Mouse (Mus musculus) ES-E14 (cell line): ENCODE measurements around the gene Mrpl20. TPM values are rescaled to one million over a fixed set of nuclear protein-coding genes. Genes with fewer than 3 reads are reported as not detected.

Source experiments
- DNase-seq: peaks from one replicate; pipeline ENCODE4 v3.0.0-alpha.2; 2013; ENCODE audit warnings: low read depth, low spot score
- H3K27ac ChIP-seq: 2 replicates; pipeline ENCODE4 v1.5.1; 2012; ENCODE audit warnings: low read depth, mild to moderate bottlenecking, low read length, moderate library complexity, mixed read lengths; ENCODE audit not compliant: poor library complexity, insufficient read depth, severe bottlenecking
- H3K36me3 ChIP-seq: 2 replicates; pipeline ENCODE4 v1.6.1; 2012; ENCODE audit warnings: mild to moderate bottlenecking, low read length, moderate library complexity, mixed read lengths; ENCODE audit not compliant: control insufficient read depth, poor library complexity, insufficient read depth, severe bottlenecking
- H3K4me1 ChIP-seq, 2 experiments: fragments of 150-350 bp in 1 of 2; sonication (generic) in 1 of 2; 2 replicates each; pipeline ENCODE4 v1.6.1; 2012; ENCODE audit warnings: low read length in 2 of 2, mild to moderate bottlenecking in 1 of 2, mixed read lengths in 1 of 2; ENCODE audit not compliant: control insufficient read depth in 2 of 2, insufficient read depth in 2 of 2, poor library complexity in 1 of 2
- H3K4me3 ChIP-seq, 2 experiments: fragments of 150-350 bp in 1 of 2; sonication (generic) in 1 of 2; 2 replicates each; pipeline ENCODE4 v1.5.1; 2012; ENCODE audit warnings: low read length in 2 of 2, low read depth in 1 of 2, mild to moderate bottlenecking in 1 of 2, mixed read lengths in 1 of 2; ENCODE audit not compliant: insufficient read depth in 1 of 2, poor library complexity in 1 of 2, severe bottlenecking in 1 of 2
- H3K9ac ChIP-seq: 2 replicates; pipeline ENCODE4 v1.6.1; 2012; ENCODE audit warnings: low read depth, mild to moderate bottlenecking, low read length, mixed read lengths; ENCODE audit not compliant: poor library complexity, insufficient read depth, severe bottlenecking
- H3K9me3 ChIP-seq: fragments of 150-350 bp; sonication (generic); 2 replicates; pipeline ENCODE4 v1.6.1; 2012; ENCODE audit warnings: low read depth, mild to moderate bottlenecking, low read length; ENCODE audit not compliant: control insufficient read depth, insufficient read depth
- CHD2 ChIP-seq: IDR thresholded peaks from 2 replicates; pipeline ENCODE4 v1.6.1; 2014; ENCODE audit warnings: mild to moderate bottlenecking, low read depth, low read length, inconsistent platforms
- HCFC1 ChIP-seq: IDR thresholded peaks from 2 replicates; pipeline ENCODE4 v1.6.1; 2012; ENCODE audit warnings: low read length, inconsistent platforms, borderline replicate concordance; ENCODE audit not compliant: insufficient read depth
- MAFK ChIP-seq: IDR thresholded peaks from 2 replicates; pipeline ENCODE4 v1.6.1; 2014; ENCODE audit warnings: mild to moderate bottlenecking, low read depth, low read length, inconsistent platforms; ENCODE audit not compliant: insufficient read depth
- ZC3H11A ChIP-seq: IDR thresholded peaks from 2 replicates; pipeline ENCODE4 v1.6.1; 2012; ENCODE audit warnings: low read depth, mild to moderate bottlenecking, inconsistent platforms, low read length, borderline replicate concordance
- ZNF384 ChIP-seq: IDR thresholded peaks from 2 replicates; pipeline ENCODE4 v1.6.1; 2012; ENCODE audit warnings: low read depth, low read length, inconsistent platforms
- in situ Hi-C, 2 experiments: fragments of 600-800 bp; cut with MboI; formaldehyde crosslinking; loops; one replicate each; pipeline ENCODE4 v1.15.1; 2025; ENCODE audit warnings: low sequenced_read_pairs in 2 of 2, inconsistent platforms in 1 of 2; ENCODE audit not compliant: unreplicated experiment in 2 of 2
- total RNA-seq: library from RNA; depleted of rRNA; stranded (reverse); fragments of 300-350 nt; gene quantifications from 2 replicates; pipeline ENCODE4 v1.2.3, GENCODE M21; 2012

Gene Mrpl20
- total RNA-seq, 1 experiment: 157 TPM

- H3K9me3 ChIP-seq: no peaks in the 10 kb centered on the region
- no peak for DNase-seq
- no peak for TF ChIP-seq CHD2
- no peak for TF ChIP-seq ZC3H11A
- no peak for TF ChIP-seq MAFK
- no peak for TF ChIP-seq HCFC1
- TF ChIP-seq ZNF384: no peak
- no peak overlapping the region for H3K4me3 ChIP-seq
- H3K36me3 ChIP-seq: peaks cover 50% of the 10 kb centered on the region
- in situ Hi-C loops: no loop called here
- peaks cover 0 to 2% of the 10 kb centered on the region in 2 experiments; a peak in 1 of 4 replicates for H3K4me1 ChIP-seq
- no peak overlapping the region for H3K27ac ChIP-seq
- H3K9ac ChIP-seq: no peak overlapping the region
These were observed 14.9 kb downstream of the Mrpl20 start for GRCm38 (mm10) chr4:155817533-155817932.

GRCm38 (mm10) chr4:155821025-155821424 lies 18.3 kb downstream of the Mrpl20 start:
- TF ChIP-seq CHD2: no peak
- peak; percentile 45 for TF ChIP-seq ZNF384
- DNase-seq: no peak
- H3K4me1 ChIP-seq: peaks cover 0 to 2% of the 10 kb centered on the region in 2 experiments; a peak in 1 of 4 replicates
- no peak overlapping the region for H3K4me3 ChIP-seq
- in situ Hi-C loops: no loop called here
- peaks cover 55% of the 10 kb centered on the region for H3K36me3 ChIP-seq
- H3K27ac ChIP-seq: no peak overlapping the region; the same call in 1 of the 2 replicates
- no peak overlapping the region for H3K9ac ChIP-seq
- H3K9me3 ChIP-seq: no peaks in the 10 kb centered on the region

- H3K4me3 ChIP-seq: no peak overlapping the region
- peaks cover 42% of the 10 kb centered on the region for H3K36me3 ChIP-seq
- H3K9me3 ChIP-seq: no peaks in the 10 kb centered on the region
- no peak for TF ChIP-seq CHD2
- TF ChIP-seq HCFC1: no peak
- no peak for TF ChIP-seq ZC3H11A
- no peak for TF ChIP-seq ZNF384
- TF ChIP-seq MAFK: no peak
- no peaks in the 10 kb centered on the region for H3K4me1 ChIP-seq
- in situ Hi-C loops: no loop called here
- no peak overlapping the region for H3K27ac ChIP-seq
- H3K9ac ChIP-seq: no peak overlapping the region
- DNase-seq: no peak
These were observed 20.8 kb downstream of the Mrpl20 start for GRCm38 (mm10) chr4:155823443-155823842.

- Histone ChIP-seq H3K4me3 (no peak overlapping the region), H3K27ac (no peak overlapping the region; the same call in 1 of the 2 replicates), H3K36me3 (peaks cover 3% of the 10 kb centered on the region), H3K9ac (no peak overlapping the region), H3K4me1 (peaks cover 0 to 6% of the 10 kb centered on the region in 2 experiments; a peak in 1 of 4 replicates), H3K9me3 (no peaks in the 10 kb centered on the region)
- TF ChIP-seq ZNF384 (no peak), CHD2 (no peak), HCFC1 (no peak), ZC3H11A (no peak), MAFK (no peak)
- in situ Hi-C loops: no loop called here
- no peak for DNase-seq
These were observed 27.2 kb downstream of the Mrpl20 start for GRCm38 (mm10) chr4:155829866-155830265.

GRCm38 (mm10) chr4:155830596-155830995 lies 27.9 kb downstream of the Mrpl20 start:
- in situ Hi-C loops: no loop called here

More at GRCm38 (mm10) chr4:155830596-155830995, 27.9 kb downstream of the Mrpl20 start:
- peak overlapping the region; percentile 47; the same call in 1 of the 2 replicates for H3K9ac ChIP-seq
- no peak for TF ChIP-seq HCFC1
- no peak for TF ChIP-seq ZC3H11A
- TF ChIP-seq CHD2: no peak
- no peak for TF ChIP-seq MAFK
- no peak for TF ChIP-seq ZNF384
- peaks cover 0 to 6% of the 10 kb centered on the region in 2 experiments; a peak in 1 of 4 replicates for H3K4me1 ChIP-seq
- H3K36me3 ChIP-seq: peaks cover 2% of the 10 kb centered on the region; the same call in 1 of the 2 replicates
- H3K9me3 ChIP-seq: no peaks in the 10 kb centered on the region
- no peak for DNase-seq
- H3K27ac ChIP-seq: 0 out of 2 replicates have a peak overlapping the region, but pooled peaks have one; percentile 24
- H3K4me3 ChIP-seq: peak overlapping the region; percentile 17 to 64; a peak in 2 of 4 replicates
